Mouse (Mus musculus) limb, embryonic 14.5 days (tissue): ENCODE data around the gene Smg9. TPM values are rescaled to one million over a fixed set of nuclear protein-coding genes. Genes with fewer than 3 reads are reported as not detected.

ENCODE experiments used
- ATAC-seq: fragments of 200-750 bp; cut with Nextera tagmentation; 2 replicates; pipeline ENCODE4 v1.8.0; 2017; ENCODE audit warnings: low read depth, moderate number of reproducible peaks, moderate TSS enrichment; ENCODE audit not compliant: low FRiP score
- DNase-seq: peaks from one replicate; pipeline ENCODE4 v3.0.0-alpha.2; 2015; ENCODE audit warnings: low spot score
- H3K27ac ChIP-seq: fragments of 300-500 bp; sonication (generic); replicated peaks from 2 replicates; pipeline ENCODE4 v1.5.1; 2014; ENCODE audit warnings: low read depth, mild to moderate bottlenecking, low read length, moderate library complexity, mixed read lengths
- H3K27me3 ChIP-seq: fragments of 300-500 bp; sonication (generic); 2 replicates; pipeline ENCODE4 v1.6.1; 2014; ENCODE audit warnings: low read length, mixed read lengths; ENCODE audit not compliant: control insufficient read depth, insufficient read depth
- H3K36me3 ChIP-seq: fragments of 300-500 bp; sonication (generic); 2 replicates; pipeline ENCODE4 v1.6.1; 2014; ENCODE audit warnings: mild to moderate bottlenecking, low read length, moderate library complexity, mixed read lengths; ENCODE audit not compliant: control insufficient read depth, insufficient read depth
- H3K4me1 ChIP-seq: fragments of 300-500 bp; sonication (generic); 2 replicates; pipeline ENCODE4 v1.6.1; 2014; ENCODE audit warnings: antibody characterized with exemption, low read length, mixed read lengths; ENCODE audit not compliant: control insufficient read depth, insufficient read depth
- H3K4me2 ChIP-seq: fragments of 300-500 bp; sonication (generic); replicated peaks from 2 replicates; pipeline ENCODE4 v1.6.1; 2014; ENCODE audit warnings: low read depth, mild to moderate bottlenecking, low read length, moderate library complexity; ENCODE audit not compliant: severe bottlenecking
- H3K4me3 ChIP-seq: fragments of 300-500 bp; sonication (generic); replicated peaks from 2 replicates; pipeline ENCODE4 v1.5.1; 2014; ENCODE audit warnings: low read length
- H3K9ac ChIP-seq: fragments of 300-500 bp; sonication (generic); 2 replicates; pipeline ENCODE4 v1.6.1; 2014; ENCODE audit warnings: mild to moderate bottlenecking, low read depth, low read length, moderate library complexity; ENCODE audit not compliant: severe bottlenecking
- H3K9me3 ChIP-seq: fragments of 300-500 bp; sonication (generic); 2 replicates; pipeline ENCODE4 v1.6.1; 2016; ENCODE audit warnings: low read length; ENCODE audit not compliant: control insufficient read depth
- POLR2A ChIP-seq: fragments of 200-500 bp; IDR thresholded peaks from 2 replicates; pipeline ENCODE4 v1.8.0; 2012; ENCODE audit warnings: inconsistent platforms, mild to moderate bottlenecking, moderate library complexity, borderline replicate concordance; ENCODE audit not compliant: insufficient read depth, insufficient read length; ENCODE audit errors: extremely low read depth
- whole genome bisulfite sequencing: fragments of 180-500 bp; shearing (Covaris S2); extraction: QIAGEN DNeasy Blood & Tissue Kit; methylation state at CpG from one replicate; pipeline ENCODE4 v1.1.7; 2014; 5-methylcytosine and 5-hydroxymethylcytosine counted together
- polyA plus RNA-seq, 2 experiments: library from polyadenylated mRNA; depleted of rRNA in 1 of 2; stranded (reverse) in 1 of 2; unstranded in 1 of 2; fragments of >200 nt; fragmentation: Nextera tagmentation in 1 of 2; extraction: Ambion mirVana in 1 of 2; gene quantifications; 2 replicates each; pipeline versions ENCODE4 v1.2.1 to v1.2.3; 2012 to 2014

Gene Smg9
- polyA plus RNA-seq (2012; rRNA removed): 44.3 and 53.4 TPM in 2 replicates
- 21.0 and 23.2 TPM in 2 replicates for polyA plus RNA-seq (2014; fragmentation: Nextera tagmentation; extraction: Ambion mirVana)

GRCm38 (mm10) chr7:24399256-24400081, at the start of gene Smg9:
Smg9 (plus strand) TSS chr7:24399619.
- peak within 1 kb of the TSS; percentile 55 for H3K9ac ChIP-seq
- H3K4me1 ChIP-seq: peaks cover 7% of the 10 kb centered on the region
- TF ChIP-seq POLR2A: peak; percentile 58; the same call in 1 of the 2 replicates
- 0 out of 2 replicates have a peak, but pooled peaks cover 10% of the 10 kb centered on the region for H3K36me3 ChIP-seq
- ATAC-seq (peak; percentile 95), DNase-seq (peak; percentile 98)
- H3K27ac ChIP-seq: peak within 1 kb of the TSS; percentile 81
- H3K4me2 ChIP-seq: peak within 1 kb of the TSS; percentile 61
- 3% methylated on average over 65 of the region's 66 CpGs for WGBS
- H3K27me3 ChIP-seq: no peaks in the 10 kb centered on the region
- H3K9me3 ChIP-seq: no peaks in the 10 kb centered on the region
- H3K4me3 ChIP-seq: peak within 1 kb of the TSS; percentile 51

- H3K36me3 ChIP-seq: no peaks in the 10 kb centered on the region
- H3K4me1 ChIP-seq: no peaks in the 10 kb centered on the region
- no peak overlapping the region for H3K4me2 ChIP-seq
- no peak for DNase-seq
- TF ChIP-seq POLR2A: no peak
- no peak overlapping the region for H3K27ac ChIP-seq
- H3K9me3 ChIP-seq: no peaks in the 10 kb centered on the region
- no peaks in the 10 kb centered on the region for H3K27me3 ChIP-seq
- no peak overlapping the region for H3K4me3 ChIP-seq
- no peak for ATAC-seq
- WGBS: 86% methylated on average over 6 of the region's 6 CpGs
- no peak overlapping the region for H3K9ac ChIP-seq
These were observed 43.8 kb upstream of the Smg9 start for GRCm38 (mm10) chr7:24355646-24356045.

DNA sequence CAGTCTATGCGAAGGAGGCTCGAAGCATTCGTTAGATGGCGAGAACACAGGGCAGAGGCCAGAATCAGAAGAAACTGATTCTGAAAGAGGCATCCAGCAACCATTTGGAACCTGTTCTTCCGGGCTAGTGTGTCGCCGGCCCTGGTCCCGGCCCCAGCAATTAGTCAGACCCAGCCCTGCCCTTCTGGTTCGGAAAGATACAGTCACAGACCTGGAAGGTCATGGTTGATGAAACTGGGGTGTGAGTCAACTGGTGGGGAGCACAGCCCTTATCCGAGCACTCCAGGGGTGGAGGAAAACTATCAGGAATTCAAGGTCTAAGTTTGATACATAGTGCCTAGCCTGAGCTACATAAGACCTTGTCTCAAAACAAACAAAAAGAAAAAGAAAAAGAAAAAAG, 43.3 kb upstream of the Smg9 start:
- Histone ChIP-seq H3K9me3 (no peaks in the 10 kb centered on the region), H3K4me1 (no peaks in the 10 kb centered on the region), H3K4me2 (no peak overlapping the region), H3K9ac (no peak overlapping the region), H3K4me3 (no peak overlapping the region), H3K36me3 (no peaks in the 10 kb centered on the region), H3K27ac (no peak overlapping the region), H3K27me3 (no peaks in the 10 kb centered on the region)
- DNase-seq (no peak), ATAC-seq (no peak)
- no peak for TF ChIP-seq POLR2A
- WGBS: 68% methylated on average over 10 of the region's 10 CpGs

DNA sequence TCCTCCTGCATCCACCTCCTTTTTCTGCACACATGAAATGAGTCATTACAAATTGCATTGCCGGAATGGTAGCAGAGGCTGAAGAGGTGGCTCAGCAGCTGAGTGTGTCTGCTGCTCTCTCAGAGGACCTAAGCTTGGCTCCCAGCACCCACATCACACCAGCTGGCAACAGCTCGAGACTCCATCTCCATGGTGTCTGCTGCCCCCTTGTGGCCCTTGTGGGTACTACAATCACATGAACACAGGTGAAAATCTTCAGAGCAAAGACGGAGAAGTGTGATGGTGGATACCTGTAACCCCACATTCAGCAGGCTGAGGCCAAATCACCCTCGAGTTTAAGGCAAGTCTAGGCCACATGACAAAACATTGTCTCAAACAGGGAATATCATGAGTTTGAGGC, 41.5 kb upstream of the Smg9 start:
- no peaks in the 10 kb centered on the region for H3K4me1 ChIP-seq
- H3K27ac ChIP-seq: no peak overlapping the region
- H3K36me3 ChIP-seq: no peaks in the 10 kb centered on the region
- 52% methylated on average over 4 of the region's 4 CpGs for WGBS
- H3K27me3 ChIP-seq: no peaks in the 10 kb centered on the region
- no peak overlapping the region for H3K4me3 ChIP-seq
- ATAC-seq (no peak), DNase-seq (no peak)
- no peak overlapping the region for H3K4me2 ChIP-seq
- no peaks in the 10 kb centered on the region for H3K9me3 ChIP-seq
- TF ChIP-seq POLR2A: no peak
- H3K9ac ChIP-seq: no peak overlapping the region

DNA sequence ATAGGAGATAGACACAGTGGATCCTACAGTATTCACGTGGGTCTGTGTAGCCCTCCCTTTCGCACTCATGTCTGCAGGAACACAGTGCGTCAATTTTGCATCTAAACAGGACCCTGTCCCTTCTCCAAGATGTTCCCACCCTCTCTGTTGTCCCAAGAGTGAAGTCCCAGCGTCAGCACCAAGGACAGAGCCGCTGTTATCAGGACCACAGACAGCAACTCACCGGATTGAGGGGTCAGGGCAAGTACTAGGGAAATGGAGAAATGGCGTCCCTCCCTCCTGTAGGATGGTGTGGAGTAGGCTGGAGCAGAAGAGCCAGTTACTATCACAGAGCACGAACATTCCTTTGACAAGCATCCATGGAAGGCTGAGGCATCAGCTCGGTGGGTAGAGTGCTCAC, 40.1 kb upstream of the Smg9 start:
- WGBS: 21% methylated on average over 9 of the region's 9 CpGs
- ATAC-seq (no peak), DNase-seq (peak; percentile 51)
- Histone ChIP-seq H3K36me3 (no peaks in the 10 kb centered on the region), H3K27ac (no peak overlapping the region), H3K9ac (no peak overlapping the region), H3K4me3 (no peak overlapping the region), H3K4me2 (no peak overlapping the region), H3K27me3 (no peaks in the 10 kb centered on the region), H3K9me3 (no peaks in the 10 kb centered on the region), H3K4me1 (no peaks in the 10 kb centered on the region)
- TF ChIP-seq POLR2A: no peak
